Mouse (Mus musculus): ENCODE data around the gene Limd1. TPM values are rescaled to one million over a fixed set of nuclear protein-coding genes. Genes with fewer than 3 reads are reported as not detected.

Limd1 gene
- total and polyA plus RNA-seq, 2 experiments from 2014 or later: 11.1 to 30.3 TPM

DNA sequence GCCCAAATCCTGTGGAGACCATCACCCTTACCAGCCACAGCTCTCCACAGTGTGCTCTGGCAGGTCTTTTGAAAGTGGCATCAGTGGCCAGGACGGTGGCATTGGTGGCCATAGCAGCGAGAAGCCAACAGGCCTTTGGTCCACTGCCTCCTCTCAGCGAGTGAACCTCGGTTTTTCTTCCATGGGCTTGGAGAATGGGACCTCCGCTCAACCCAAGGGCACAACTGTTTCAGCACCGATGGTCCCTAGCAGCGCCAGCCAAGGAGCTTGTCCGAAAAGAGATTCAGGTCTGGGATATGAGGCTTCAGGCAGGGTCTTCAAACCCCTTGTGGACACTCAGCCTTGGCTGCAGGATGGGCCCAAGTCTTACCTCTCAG lies 1.4 kb downstream of the Limd1 start:
- Histone ChIP-seq H3K9me3 (ENCODE audit: low read length) (no peaks in the 10 kb centered on the region), H3K9ac (replicated peaks; ENCODE audit: low read length) (no peak overlapping the region), H3K4me1 (ENCODE audit: insufficient read depth, low read length) (0 out of 2 replicates have a peak, but pooled peaks cover 4% of the 10 kb centered on the region), H3K4me2 (ENCODE audit: low read depth, low read length) (peak overlapping the region; percentile 65), H3K27me3 (ENCODE audit: insufficient read depth, low read length) (no peaks in the 10 kb centered on the region), H3K4me3 (ENCODE audit: low read length) (peak overlapping the region; percentile 59; the same call in 1 of the 2 replicates), H3K27ac (no peak overlapping the region), H3K36me3 (ENCODE audit: insufficient read depth, low read length) (no peaks in the 10 kb centered on the region)
- ATAC-seq (0 out of 2 replicates have a peak, but pooled peaks have one; percentile 22), DNase-seq (ENCODE audit: low spot score) (no peak)
- no peak for TF ChIP-seq CTCF (IDR thresholded peaks at IDR 0.05; ENCODE audit: low read depth)
- WGBS: 86% methylated on average over 8 of the region's 8 CpGs

DNA sequence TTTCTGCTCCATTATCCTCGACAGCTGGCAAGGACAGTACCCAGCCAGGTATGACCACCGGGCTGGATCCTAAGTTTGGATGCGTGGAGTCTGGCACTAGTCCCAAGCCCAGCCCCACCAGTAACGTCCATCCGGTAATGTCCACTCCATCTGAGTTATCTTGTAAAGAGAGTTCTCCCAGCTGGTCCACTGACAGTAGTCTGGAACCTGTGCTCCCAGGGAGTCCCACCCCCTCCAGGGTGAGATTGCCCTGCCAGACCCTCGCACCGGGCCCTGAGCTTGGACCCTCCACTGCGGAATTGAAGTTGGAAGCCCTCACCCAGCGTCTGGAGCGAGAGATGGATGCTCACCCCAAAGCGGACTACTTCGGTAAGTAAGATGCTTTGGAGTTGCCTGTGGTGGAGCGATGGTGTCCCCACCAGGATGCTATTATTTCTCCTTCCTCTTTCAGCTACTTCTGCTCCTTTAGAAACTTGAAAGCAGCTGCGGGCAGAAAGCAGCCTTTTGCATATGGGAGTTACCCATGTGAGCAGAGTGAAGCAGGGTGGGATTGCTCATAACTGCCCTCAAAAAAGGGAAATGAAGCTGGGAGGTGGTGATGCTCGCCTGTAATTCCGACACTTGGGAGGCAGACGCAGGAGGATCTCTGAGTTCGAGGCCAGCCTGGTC lies 1.9 kb downstream of the Limd1 start:
- no peak overlapping the region for H3K27ac ChIP-seq
- no peak for ATAC-seq
- peak overlapping the region; percentile 65 for H3K4me2 ChIP-seq (ENCODE audit: low read depth, low read length)
- H3K27me3 ChIP-seq (ENCODE audit: insufficient read depth, low read length): no peaks in the 10 kb centered on the region
- H3K4me3 ChIP-seq (ENCODE audit: low read length): peak overlapping the region; percentile 59; the same call in 1 of the 2 replicates
- 78% methylated on average over 18 of the region's 18 CpGs for whole genome bisulfite sequencing
- no peak overlapping the region for H3K9ac ChIP-seq (replicated peaks; ENCODE audit: low read length)
- TF ChIP-seq CTCF (IDR thresholded peaks at IDR 0.05; ENCODE audit: low read depth): no peak
- H3K4me1 ChIP-seq (ENCODE audit: insufficient read depth, low read length): 0 out of 2 replicates have a peak, but pooled peaks cover 4% of the 10 kb centered on the region
- H3K36me3 ChIP-seq (ENCODE audit: insufficient read depth, low read length): no peaks in the 10 kb centered on the region
- no peak for DNase-seq (ENCODE audit: low spot score)
- H3K9me3 ChIP-seq (ENCODE audit: low read length): no peaks in the 10 kb centered on the region

DNA sequence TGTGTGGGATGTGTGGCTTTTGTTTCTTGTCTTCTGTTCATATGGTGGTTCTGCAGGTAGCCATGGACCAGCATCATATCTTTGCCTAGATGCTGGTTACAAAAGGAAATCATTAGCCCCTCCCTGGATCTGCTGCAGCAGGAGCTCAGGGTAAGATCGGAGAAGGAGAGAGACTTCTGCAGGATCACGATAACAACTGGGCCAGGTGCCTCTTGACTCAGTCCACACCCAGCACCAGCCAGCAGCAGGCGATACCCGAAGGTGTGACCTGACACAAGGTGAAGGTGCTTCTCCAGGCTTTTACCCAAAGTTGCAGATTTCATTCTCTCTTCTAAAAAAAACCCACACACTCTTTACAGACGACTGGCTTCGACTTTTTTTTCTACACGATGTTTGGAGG lies 2.6 kb downstream of the Limd1 start:
- Histone ChIP-seq H3K27me3 (ENCODE audit: insufficient read depth, low read length) (no peaks in the 10 kb centered on the region), H3K36me3 (ENCODE audit: insufficient read depth, low read length) (no peaks in the 10 kb centered on the region), H3K27ac (no peak overlapping the region), H3K4me1 (ENCODE audit: insufficient read depth, low read length) (0 out of 2 replicates have a peak, but pooled peaks cover 4% of the 10 kb centered on the region), H3K9me3 (ENCODE audit: low read length) (no peaks in the 10 kb centered on the region), H3K4me3 (ENCODE audit: low read length) (no peak overlapping the region), H3K9ac (replicated peaks; ENCODE audit: low read length) (no peak overlapping the region), H3K4me2 (ENCODE audit: low read depth, low read length) (peak overlapping the region; percentile 65)
- TF ChIP-seq CTCF (IDR thresholded peaks at IDR 0.05; ENCODE audit: low read depth): no peak
- ATAC-seq (no peak), DNase-seq (ENCODE audit: low spot score) (no peak)
- 73% methylated on average over 7 of the region's 7 CpGs for WGBS

DNA sequence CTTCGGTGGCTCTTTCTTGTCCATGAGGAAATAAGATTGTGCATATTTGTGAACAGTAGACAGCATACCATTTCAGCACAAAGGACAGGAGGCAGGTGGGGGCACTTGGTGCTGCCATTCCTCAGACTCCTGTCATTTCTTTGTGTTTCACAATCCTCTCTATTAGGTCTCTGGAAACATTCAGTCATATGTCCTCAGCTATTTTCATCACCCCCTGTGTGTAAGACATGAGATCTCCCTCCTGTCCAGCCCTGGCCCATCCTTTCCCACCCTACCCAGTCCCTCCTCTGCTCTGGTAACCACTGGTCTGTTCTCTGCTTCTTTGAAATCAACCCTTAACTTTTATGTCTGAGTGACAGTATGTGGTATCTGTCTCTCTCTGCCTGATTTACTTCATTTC lies 5.1 kb downstream of the Limd1 start:
- no peak overlapping the region for H3K4me3 ChIP-seq (ENCODE audit: low read length)
- no peaks in the 10 kb centered on the region for H3K9me3 ChIP-seq (ENCODE audit: low read length)
- no peak overlapping the region for H3K27ac ChIP-seq
- no peaks in the 10 kb centered on the region for H3K36me3 ChIP-seq (ENCODE audit: insufficient read depth, low read length)
- H3K9ac ChIP-seq (replicated peaks; ENCODE audit: low read length): no peak overlapping the region
- WGBS: 89% methylated on average over 1 of the region's 1 CpGs
- no peak for DNase-seq (ENCODE audit: low spot score)
- ATAC-seq: no peak
- no peaks in the 10 kb centered on the region for H3K27me3 ChIP-seq (ENCODE audit: insufficient read depth, low read length)
- no peak for TF ChIP-seq CTCF (IDR thresholded peaks at IDR 0.05; ENCODE audit: low read depth)
- H3K4me1 ChIP-seq (ENCODE audit: insufficient read depth, low read length): peaks cover 7% of the 10 kb centered on the region; the same call in 1 of the 2 replicates
- H3K4me2 ChIP-seq (ENCODE audit: low read depth, low read length): no peak overlapping the region

DNA sequence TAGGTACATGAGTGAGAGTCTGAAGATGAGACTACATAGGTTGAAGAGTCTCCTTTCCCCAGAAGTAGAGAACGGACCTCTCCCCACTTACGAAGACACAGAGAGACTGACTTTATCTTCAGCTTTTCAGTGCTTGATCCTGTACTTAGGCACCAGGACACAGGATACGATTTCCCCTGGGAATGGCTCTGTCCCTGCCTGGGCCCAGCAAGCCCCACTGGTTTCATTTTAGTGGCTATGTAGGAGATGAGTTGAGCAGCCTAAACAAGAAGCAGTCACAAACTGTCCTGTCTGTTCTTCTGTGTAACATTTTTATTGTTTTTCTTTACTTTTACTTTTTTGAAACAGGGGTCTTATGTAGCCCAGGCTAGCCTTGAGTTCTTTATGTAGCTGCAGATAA lies 6.3 kb downstream of the Limd1 start:
- Histone ChIP-seq H3K4me3 (ENCODE audit: low read length) (no peak overlapping the region), H3K27ac (no peak overlapping the region), H3K9ac (replicated peaks; ENCODE audit: low read length) (no peak overlapping the region), H3K4me2 (ENCODE audit: low read depth, low read length) (no peak overlapping the region), H3K27me3 (ENCODE audit: insufficient read depth, low read length) (no peaks in the 10 kb centered on the region), H3K36me3 (ENCODE audit: insufficient read depth, low read length) (no peaks in the 10 kb centered on the region), H3K4me1 (ENCODE audit: insufficient read depth, low read length) (peaks cover 3% of the 10 kb centered on the region; the same call in 1 of the 2 replicates), H3K9me3 (ENCODE audit: low read length) (no peaks in the 10 kb centered on the region)
- ATAC-seq (no peak), DNase-seq (ENCODE audit: low spot score) (no peak)
- no peak for TF ChIP-seq CTCF (IDR thresholded peaks at IDR 0.05; ENCODE audit: low read depth)
- 96% methylated on average over 3 of the region's 3 CpGs for WGBS

DNA sequence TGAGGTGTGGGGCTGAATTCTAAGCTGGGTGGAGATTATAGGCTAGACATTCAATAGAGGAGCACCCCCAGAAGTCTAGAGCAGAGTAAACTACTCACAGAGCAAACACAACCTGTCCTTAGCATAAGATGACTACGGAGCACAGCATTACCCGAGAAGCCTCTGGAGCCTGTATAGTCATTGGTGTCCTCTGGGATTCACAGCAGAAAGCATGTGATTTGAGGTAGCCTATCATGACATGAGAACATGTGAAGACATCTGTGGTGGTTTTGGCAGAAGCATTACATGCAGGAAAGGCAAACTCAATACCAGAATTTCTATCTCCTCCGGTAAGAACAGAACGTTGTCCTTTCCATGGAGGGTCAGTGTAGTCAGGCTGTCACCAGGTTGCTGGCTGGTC lies 7.1 kb downstream of the Limd1 start:
- TF ChIP-seq CTCF (IDR thresholded peaks at IDR 0.05; ENCODE audit: low read depth): no peak

DNA sequence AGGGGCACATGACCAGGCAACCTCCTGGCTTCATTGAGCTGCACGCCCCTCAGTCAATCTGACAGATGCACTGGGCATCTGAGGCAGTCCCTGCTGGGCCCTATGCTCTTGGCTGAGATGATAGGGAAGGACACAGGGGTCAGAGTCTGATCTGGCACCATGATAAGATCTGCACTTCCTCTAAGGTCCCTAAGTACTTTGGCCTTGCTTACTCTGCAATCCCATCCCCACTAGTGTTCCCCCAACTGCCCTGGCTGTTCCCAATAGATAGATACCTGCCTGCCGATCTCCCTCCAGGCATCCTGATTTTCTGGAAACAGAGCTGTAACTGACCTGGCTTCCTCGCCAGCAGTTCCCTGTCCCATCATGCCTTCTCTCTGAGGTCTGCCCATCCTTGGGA lies 8.1 kb downstream of the Limd1 start:
- Histone ChIP-seq H3K9me3 (ENCODE audit: low read length) (no peaks in the 10 kb centered on the region), H3K27me3 (ENCODE audit: insufficient read depth, low read length) (no peaks in the 10 kb centered on the region), H3K27ac (no peak overlapping the region), H3K9ac (replicated peaks; ENCODE audit: low read length) (no peak overlapping the region), H3K36me3 (ENCODE audit: insufficient read depth, low read length) (no peaks in the 10 kb centered on the region), H3K4me2 (ENCODE audit: low read depth, low read length) (no peak overlapping the region), H3K4me3 (ENCODE audit: low read length) (no peak overlapping the region), H3K4me1 (ENCODE audit: insufficient read depth, low read length) (peaks cover 3% of the 10 kb centered on the region; the same call in 1 of the 2 replicates)
- no peak for ATAC-seq
- WGBS: 73% methylated on average over 3 of the region's 3 CpGs
- DNase-seq (ENCODE audit: low spot score): no peak
- TF ChIP-seq CTCF (IDR thresholded peaks at IDR 0.05; ENCODE audit: low read depth): no peak

More for the DNA sequence above, 7.1 kb downstream of the Limd1 start:
- Histone ChIP-seq H3K27ac (no peak overlapping the region), H3K4me1 (ENCODE audit: insufficient read depth, low read length) (peaks cover 3% of the 10 kb centered on the region; the same call in 1 of the 2 replicates), H3K27me3 (ENCODE audit: insufficient read depth, low read length) (no peaks in the 10 kb centered on the region), H3K4me3 (ENCODE audit: low read length) (no peak overlapping the region), H3K36me3 (ENCODE audit: insufficient read depth, low read length) (no peaks in the 10 kb centered on the region), H3K4me2 (ENCODE audit: low read depth, low read length) (no peak overlapping the region), H3K9me3 (ENCODE audit: low read length) (no peaks in the 10 kb centered on the region), H3K9ac (replicated peaks; ENCODE audit: low read length) (no peak overlapping the region)
- DNase-seq (ENCODE audit: low spot score) (no peak), ATAC-seq (no peak)
- WGBS: 92% methylated on average over 4 of the region's 4 CpGs

All from hindbrain, postnatal 0 days (tissue).